Mouse (Mus musculus): ENCODE measurements around the gene Fkrp. TPM values are rescaled to one million over a fixed set of nuclear protein-coding genes. Genes with fewer than 3 reads are reported as not detected.

Gene Fkrp
- total RNA-seq, 2 experiments from 2014 or later: 46.7 to 47.7 TPM

- DNase-seq (ENCODE audit: extremely low spot score in 1 of 2, low spot score in 1 of 2): no peak
Measured at GRCm38 (mm10) chr7:16804409-16805028, 12.0 kb downstream of the Fkrp start.

- DNase-seq (ENCODE audit: extremely low spot score in 1 of 2, low spot score in 1 of 2): no peak
Measured at GRCm38 (mm10) chr7:16794886-16795285, 21.6 kb downstream of the Fkrp start.

GRCm38 (mm10) chr7:16793010-16793725 is 23.4 kb downstream of the Fkrp start:
- no peak for DNase-seq (ENCODE audit: extremely low spot score in 1 of 2, low spot score in 1 of 2)

- no peak for DNase-seq (ENCODE audit: extremely low spot score in 1 of 2, low spot score in 1 of 2)
Measured at GRCm38 (mm10) chr7:16792316-16792715, 24.2 kb downstream of the Fkrp start.

GRCm38 (mm10) chr7:16785541-16786083 is 30.9 kb downstream of the Fkrp start:
- no peak for DNase-seq (ENCODE audit: extremely low spot score in 1 of 2, low spot score in 1 of 2)

GRCm38 (mm10) chr7:16784498-16784976 is 32.0 kb downstream of the Fkrp start:
- DNase-seq (ENCODE audit: extremely low spot score in 1 of 2, low spot score in 1 of 2): no peak

GRCm38 (mm10) chr7:16783758-16784415 is 32.6 kb downstream of the Fkrp start:
- no peak for DNase-seq (ENCODE audit: extremely low spot score in 1 of 2, low spot score in 1 of 2)

GRCm38 (mm10) chr7:16783224-16783688 is 33.3 kb downstream of the Fkrp start:
- DNase-seq (ENCODE audit: extremely low spot score in 1 of 2, low spot score in 1 of 2): no peak

GRCm38 (mm10) chr7:16782555-16783125 is 33.9 kb downstream of the Fkrp start:
- no peak for DNase-seq (ENCODE audit: extremely low spot score in 1 of 2, low spot score in 1 of 2)

GRCm38 (mm10) chr7:16781816-16782554 is 34.5 kb downstream of the Fkrp start:
- DNase-seq (ENCODE audit: extremely low spot score in 1 of 2, low spot score in 1 of 2): no peak

- DNase-seq (ENCODE audit: extremely low spot score in 1 of 2, low spot score in 1 of 2): no peak
Measured at GRCm38 (mm10) chr7:16781555-16781815, 35.0 kb downstream of the Fkrp start.

- DNase-seq (ENCODE audit: extremely low spot score in 1 of 2, low spot score in 1 of 2): peak; percentile 31 to 53
Measured at GRCm38 (mm10) chr7:16780825-16781554, 35.5 kb downstream of the Fkrp start, which contains the start of gene Slc1a5. Gene Slc1a5 (plus strand): TSS chr7:16781340.

- no peak for DNase-seq (ENCODE audit: extremely low spot score in 1 of 2, low spot score in 1 of 2)
Measured at GRCm38 (mm10) chr7:16780076-16780475, 36.5 kb downstream of the Fkrp start.

- DNase-seq (ENCODE audit: extremely low spot score in 1 of 2, low spot score in 1 of 2): no peak
Measured at GRCm38 (mm10) chr7:16775888-16776287, 40.6 kb downstream of the Fkrp start.

- DNase-seq (ENCODE audit: extremely low spot score in 1 of 2, low spot score in 1 of 2): no peak
Measured at GRCm38 (mm10) chr7:16766443-16766842, 50.1 kb downstream of the Fkrp start.

- DNase-seq (ENCODE audit: extremely low spot score in 1 of 2, low spot score in 1 of 2): no peak
Measured at GRCm38 (mm10) chr7:16763463-16764218, 52.9 kb downstream of the Fkrp start.

- no peak for DNase-seq (ENCODE audit: extremely low spot score in 1 of 2, low spot score in 1 of 2)
Measured at GRCm38 (mm10) chr7:16761630-16762029, 54.9 kb downstream of the Fkrp start.

GRCm38 (mm10) chr7:16761005-16761481 is 55.5 kb downstream of the Fkrp start:
- DNase-seq (ENCODE audit: extremely low spot score in 1 of 2, low spot score in 1 of 2): no peak

- no peak for DNase-seq (ENCODE audit: extremely low spot score in 1 of 2, low spot score in 1 of 2)
Measured at GRCm38 (mm10) chr7:16760292-16760691, 56.2 kb downstream of the Fkrp start.
